In the genomic region with DNA sequence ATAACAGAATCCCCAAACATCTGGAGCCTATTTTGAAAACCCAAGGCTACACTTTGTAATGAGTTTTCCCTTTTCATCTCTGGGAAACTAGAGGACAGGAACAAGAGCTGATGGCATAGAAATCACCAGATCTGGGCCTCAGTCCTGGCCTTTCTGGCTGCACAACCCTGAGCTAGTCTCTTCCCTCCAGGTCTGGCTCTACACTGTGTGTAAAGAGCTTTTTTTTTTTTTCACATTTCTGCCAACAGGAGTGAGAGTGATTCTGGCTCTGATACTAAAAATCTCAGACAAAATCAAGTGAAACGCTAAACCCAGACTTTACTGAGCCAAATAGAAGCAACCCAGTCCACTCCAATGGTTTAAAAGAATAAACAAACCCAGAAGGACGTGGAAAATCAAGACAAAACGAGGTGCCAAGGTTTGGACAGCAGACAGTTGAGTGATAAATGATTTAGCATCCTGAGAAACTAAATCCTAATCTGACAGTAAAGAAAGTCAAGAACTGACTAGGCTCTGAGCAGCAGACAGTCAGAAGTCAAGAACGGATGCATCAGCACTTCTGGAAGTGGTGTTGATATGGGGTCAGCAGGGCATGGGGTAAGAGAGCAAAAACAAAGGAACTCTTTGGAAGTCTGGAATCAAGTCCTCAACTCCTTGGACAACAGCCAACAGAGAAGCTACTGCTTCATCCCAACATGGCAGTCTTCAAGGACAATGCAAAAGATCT, we compare ENCODE assay signal across 31 mouse cellular contexts. TPM values are rescaled to one million over a fixed set of nuclear protein-coding genes. Genes with fewer than 3 reads are reported as not detected.
A peak's percentile ranks its signal among the peaks of the same experiment; 100 is the strongest.
DNase-seq lines count a peak whose midpoint lies in the region; ATAC-seq lines count a peak whose summit lies in the region.
"Had no signal": no experiment of that assay in that cellular context is flagged by ENCODE, and none has a peak within 500 bp of the region (broad histone marks: within the 10 kb centered on the region; RNA-seq: fewer than 3 reads in every experiment).

No protein-coding gene starts in this region.

- H3K4me3 ChIP-seq in forebrain, embryonic 16.5 days (replicated peaks; ENCODE audit: low read length): no peak overlapping the region
- H3K4me3 ChIP-seq in forebrain, embryonic 12.5 days (replicated peaks): no peak overlapping the region
- H3K4me3 ChIP-seq in midbrain, embryonic 11.5 days (ENCODE audit: low read depth, low read length): no peak overlapping the region
- H3K4me3 ChIP-seq in midbrain, embryonic 16.5 days (ENCODE audit: low read depth, low read length): no peak overlapping the region
- H3K4me3 ChIP-seq: embryonic facial prominence, embryonic 15.5 days; heart, adult 2 months; heart, embryonic 13.5 days; hindbrain, embryonic 12.5 days; layer of hippocampus, adult 2 months; limb, embryonic 12.5 days; liver, embryonic 12.5 days; megakaryocyte, embryonic 14.5 days; myocyte; neural tube, embryonic 13.5 days had no signal

- H3K36me3 ChIP-seq in forebrain, embryonic 16.5 days (ENCODE audit: control insufficient read depth, insufficient read depth): no peaks in the 10 kb centered on the region
- no peaks in the 10 kb centered on the region for H3K36me3 ChIP-seq in forebrain, embryonic 12.5 days (replicated peaks)
- H3K36me3 ChIP-seq in midbrain, embryonic 11.5 days (ENCODE audit: control insufficient read depth, insufficient read depth, low read length): no peaks in the 10 kb centered on the region
- no peaks in the 10 kb centered on the region for H3K36me3 ChIP-seq in midbrain, embryonic 16.5 days (ENCODE audit: control insufficient read depth, insufficient read depth, low read length)
- H3K36me3 ChIP-seq: embryonic facial prominence, embryonic 15.5 days; G1E; heart, embryonic 13.5 days; hindbrain, embryonic 12.5 days; limb, embryonic 12.5 days; liver, embryonic 12.5 days; neural tube, embryonic 13.5 days had no signal

- no peak overlapping the region for H3K27ac ChIP-seq in forebrain, embryonic 16.5 days (ENCODE audit: low read length)
- H3K27ac ChIP-seq in forebrain, embryonic 12.5 days: no peak overlapping the region
- H3K27ac ChIP-seq in midbrain, embryonic 11.5 days (ENCODE audit: low read depth, low read length): no peak overlapping the region
- no peak overlapping the region for H3K27ac ChIP-seq in midbrain, embryonic 16.5 days (ENCODE audit: low read length)
- H3K27ac ChIP-seq: embryonic facial prominence, embryonic 15.5 days; heart, adult 2 months; heart, embryonic 13.5 days; hindbrain, embryonic 12.5 days; layer of hippocampus, adult 2 months; limb, embryonic 12.5 days; liver, embryonic 12.5 days; neural tube, embryonic 13.5 days had no signal

- 58% methylated on average over 4 of the region's 4 CpGs for WGBS in forebrain, embryonic 16.5 days
- WGBS in forebrain, embryonic 12.5 days: 84% methylated on average over 4 of the region's 4 CpGs
- WGBS in midbrain, embryonic 11.5 days: 80% methylated on average over 4 of the region's 4 CpGs
- 78% methylated on average over 4 of the region's 4 CpGs for WGBS in midbrain, embryonic 16.5 days

- no peaks in the 10 kb centered on the region for H3K27me3 ChIP-seq in forebrain, embryonic 16.5 days (replicated peaks; ENCODE audit: control insufficient read depth, insufficient read depth, low read length)
- no peaks in the 10 kb centered on the region for H3K27me3 ChIP-seq in forebrain, embryonic 12.5 days
- no peaks in the 10 kb centered on the region for H3K27me3 ChIP-seq in midbrain, embryonic 11.5 days (ENCODE audit: control insufficient read depth, insufficient read depth, low read length)
- no peaks in the 10 kb centered on the region for H3K27me3 ChIP-seq in midbrain, embryonic 16.5 days (ENCODE audit: control insufficient read depth, insufficient read depth, low read depth, low read length)
- H3K27me3 ChIP-seq: embryonic facial prominence, embryonic 15.5 days; heart, embryonic 13.5 days; hindbrain, embryonic 12.5 days; limb, embryonic 12.5 days; liver, embryonic 12.5 days; megakaryocyte, embryonic 14.5 days; neural tube, embryonic 13.5 days had no signal

- H3K9me3 ChIP-seq in forebrain, embryonic 16.5 days (ENCODE audit: control insufficient read depth, low read length): no peaks in the 10 kb centered on the region
- H3K9me3 ChIP-seq in forebrain, embryonic 12.5 days: no peaks in the 10 kb centered on the region
- no peaks in the 10 kb centered on the region for H3K9me3 ChIP-seq in midbrain, embryonic 11.5 days (ENCODE audit: control insufficient read depth, low read length)
- no peaks in the 10 kb centered on the region for H3K9me3 ChIP-seq in midbrain, embryonic 16.5 days (replicated peaks; ENCODE audit: control insufficient read depth, low read length, poor library complexity, severe bottlenecking)
- H3K9me3 ChIP-seq: embryonic facial prominence, embryonic 15.5 days; G1E; heart, embryonic 13.5 days; hindbrain, embryonic 12.5 days; limb, embryonic 12.5 days; liver, embryonic 12.5 days; megakaryocyte, embryonic 14.5 days; neural tube, embryonic 13.5 days had no signal

- H3K4me2 ChIP-seq in forebrain, embryonic 16.5 days (ENCODE audit: low read length): no peak overlapping the region
- H3K4me2 ChIP-seq in forebrain, embryonic 12.5 days: no peak overlapping the region
- no peak overlapping the region for H3K4me2 ChIP-seq in midbrain, embryonic 11.5 days
- H3K4me2 ChIP-seq in midbrain, embryonic 16.5 days (ENCODE audit: low read length): no peak overlapping the region
- H3K4me2 ChIP-seq: embryonic facial prominence, embryonic 15.5 days; heart, embryonic 13.5 days; hindbrain, embryonic 12.5 days; limb, embryonic 12.5 days; liver, embryonic 12.5 days; neural tube, embryonic 13.5 days had no signal

- H3K9ac ChIP-seq in forebrain, embryonic 16.5 days (replicated peaks; ENCODE audit: low read depth, low read length): no peak overlapping the region
- no peak overlapping the region for H3K9ac ChIP-seq in forebrain, embryonic 12.5 days
- H3K9ac ChIP-seq in midbrain, embryonic 11.5 days (ENCODE audit: low read length): no peak overlapping the region
- H3K9ac ChIP-seq in midbrain, embryonic 16.5 days (ENCODE audit: low read depth, low read length): no peak overlapping the region
- H3K9ac ChIP-seq: embryonic facial prominence, embryonic 15.5 days; heart, embryonic 13.5 days; hindbrain, embryonic 12.5 days; limb, embryonic 12.5 days; liver, embryonic 12.5 days; neural tube, embryonic 13.5 days had no signal

- peak; percentile 65 for ATAC-seq in forebrain, embryonic 16.5 days
- no peak for ATAC-seq in forebrain, embryonic 12.5 days (ENCODE audit: low FRiP score)
- no peak for ATAC-seq in midbrain, embryonic 11.5 days (ENCODE audit: low FRiP score)
- ATAC-seq in midbrain, embryonic 16.5 days: no peak
- ATAC-seq: activated CD4-positive, CD25-positive, alpha-beta regulatory T cell, adult 4 months; intestine, postnatal 0 days; liver, embryonic 12.5 days had no signal

- DNase-seq in kidney, postnatal 14 days: peak; percentile 18
- no peak for DNase-seq in kidney, postnatal 4 days
- peak; percentile 21 for DNase-seq in midbrain, embryonic 11.5 days (ENCODE audit: low spot score, missing footprints)
- peak; percentile 19 for DNase-seq in fibroblast of lung, adult 2 months (ENCODE audit: low read depth)
- no peak for DNase-seq in thymus, postnatal 10 days (ENCODE audit: low spot score in 2 of 2)
- DNase-seq: adrenal gland, postnatal 10 days; cerebellum, adult 2 months; cerebellum, postnatal 36 days; embryo, embryonic 11 days; gastrocnemius, postnatal 14 days; heart, adult 2 months; kidney, postnatal 10 days; lung, adult 18-20 months; midbrain, embryonic 14.5 days; thymus, postnatal 36 days had no signal

- no peaks in the 10 kb centered on the region for H3K4me1 ChIP-seq in forebrain, embryonic 16.5 days (replicated peaks; ENCODE audit: control insufficient read depth, insufficient read depth, low read length)
- H3K4me1 ChIP-seq in forebrain, embryonic 12.5 days: peaks cover 4% of the 10 kb centered on the region
- peaks cover 1% of the 10 kb centered on the region for H3K4me1 ChIP-seq in midbrain, embryonic 11.5 days (ENCODE audit: control insufficient read depth, insufficient read depth, low read length)
- H3K4me1 ChIP-seq in midbrain, embryonic 16.5 days (ENCODE audit: control insufficient read depth, insufficient read depth, low read length): no peaks in the 10 kb centered on the region
- H3K4me1 ChIP-seq: embryonic facial prominence, embryonic 15.5 days; hindbrain, embryonic 12.5 days; liver, embryonic 12.5 days; megakaryocyte, embryonic 14.5 days; neural tube, embryonic 13.5 days had no signal

RNA-seq across cellular contexts. Expression of a gene that starts 21.0 kb away (rescaled TPM):
- not detected in 2 replicates for polyA plus RNA-seq in forebrain, embryonic 16.5 days (2015; fragmentation: Nextera tagmentation; extraction: Ambion mirVana)
- not detected in 2 replicates for polyA plus RNA-seq in forebrain, embryonic 12.5 days (2016; fragmentation: Nextera tagmentation; extraction: Ambion mirVana)
- not detected in 2 replicates for polyA plus RNA-seq in midbrain, embryonic 11.5 days (2014; fragmentation: Nextera tagmentation; extraction: Ambion mirVana)
- polyA plus RNA-seq in midbrain, embryonic 16.5 days (2015; fragmentation: Nextera tagmentation; extraction: Ambion mirVana): not detected in 2 replicates
- polyA plus RNA-seq: activated CD4-positive, CD25-positive, alpha-beta regulatory T cell, adult 4 months; cerebellum, adult 2 months; embryonic facial prominence, embryonic 15.5 days; G1E; heart, embryonic 13.5 days; hindbrain, embryonic 12.5 days; intestine, postnatal 0 days; limb, embryonic 12.5 days; liver, embryonic 12.5 days; midbrain, embryonic 14.5 days; myocyte; neural tube, embryonic 13.5 days; spleen, adult 2 months had no signal

Comparison
In these comparisons a context has a peak if more than half of its experiments do, and no peak if none do; other contexts are left out.
1. DNase-seq: peak in kidney, postnatal 14 days (single experiment), midbrain, embryonic 11.5 days (single experiment) and fibroblast of lung, adult 2 months (single experiment); none in kidney, postnatal 4 days (0 of 2) and thymus, postnatal 10 days (0 of 2).